Mouse (Mus musculus): ENCODE data around the gene Ndrg3.
A peak's percentile ranks its signal among the peaks of the same experiment; 100 is the strongest.
"Not testable (repeated sequence)": the region's sequence is repeated elsewhere in the genome, so short reads cannot be mapped to it uniquely, and the experiment has no call there.

The Ndrg3 gene

GRCm38 (mm10) chr2:156901344-156901743, 90.5 kb downstream of the Ndrg3 start:
- DNase-seq (ENCODE audit: low spot score in 2 of 2), result no peak

- DNase-seq (ENCODE audit: low spot score in 2 of 2), result no peak
Observed at GRCm38 (mm10) chr2:156899184-156899583, 92.7 kb downstream of the Ndrg3 start.

GRCm38 (mm10) chr2:156898374-156898773, 93.5 kb downstream of the Ndrg3 start:
- no peak for DNase-seq (ENCODE audit: low spot score in 2 of 2)

GRCm38 (mm10) chr2:156897034-156897433, 94.8 kb downstream of the Ndrg3 start:
- DNase-seq (ENCODE audit: low spot score in 2 of 2), result peak; percentile 43 to 60

GRCm38 (mm10) chr2:156896384-156896914, 95.4 kb downstream of the Ndrg3 start:
- DNase-seq (ENCODE audit: low spot score in 2 of 2), result no peak

GRCm38 (mm10) chr2:156894496-156895265, 97.2 kb downstream of the Ndrg3 start:
- no peak for DNase-seq (ENCODE audit: low spot score in 2 of 2)

- no peak for DNase-seq (ENCODE audit: low spot score in 2 of 2)
Observed at GRCm38 (mm10) chr2:156892821-156893220, 99.0 kb downstream of the Ndrg3 start.

- no peak for DNase-seq (ENCODE audit: low spot score in 2 of 2)
Observed at GRCm38 (mm10) chr2:156892240-156892639, 99.6 kb downstream of the Ndrg3 start.

GRCm38 (mm10) chr2:156888490-156888889, 103.4 kb downstream of the Ndrg3 start:
- no peak for DNase-seq (ENCODE audit: low spot score in 2 of 2)

GRCm38 (mm10) chr2:156887017-156887416, 104.8 kb downstream of the Ndrg3 start, which contains the start of gene Sla2:
Sla2 (minus strand) TSS chr2:156887192.
- DNase-seq (ENCODE audit: low spot score in 2 of 2), result no peak

- no peak for DNase-seq (ENCODE audit: low spot score in 2 of 2)
Observed at GRCm38 (mm10) chr2:156886084-156886631, 105.7 kb downstream of the Ndrg3 start.

- DNase-seq (ENCODE audit: low spot score in 2 of 2), result not testable (repeated sequence)
Observed at GRCm38 (mm10) chr2:156885666-156886065, 106.2 kb downstream of the Ndrg3 start.

GRCm38 (mm10) chr2:156884396-156885211, 107.3 kb downstream of the Ndrg3 start:
- no peak for DNase-seq (ENCODE audit: low spot score in 2 of 2)

- no peak for DNase-seq (ENCODE audit: low spot score in 2 of 2)
Observed at GRCm38 (mm10) chr2:156882431-156883001, 109.3 kb downstream of the Ndrg3 start.

- no peak for DNase-seq (ENCODE audit: low spot score in 2 of 2)
Observed at GRCm38 (mm10) chr2:156879541-156879940, 112.3 kb downstream of the Ndrg3 start.

- no peak for DNase-seq (ENCODE audit: low spot score in 2 of 2)
Observed at GRCm38 (mm10) chr2:156877726-156878125, 114.1 kb downstream of the Ndrg3 start.

All from right cerebral cortex, postnatal 10 days (tissue).